Mouse (Mus musculus) ES-Bruce4 (cell line): ENCODE measurements around the gene Alg2. TPM values are rescaled to one million over a fixed set of nuclear protein-coding genes. Genes with fewer than 3 reads are reported as not detected.

ENCODE experiments used
- H3K27ac ChIP-seq: 2 replicates; pipeline ENCODE4 v1.5.1; 2012; ENCODE audit warnings: low read length, inconsistent platforms; ENCODE audit not compliant: insufficient read depth
- H3K27me3 ChIP-seq: 2 replicates; pipeline ENCODE4 v1.6.1; 2012; ENCODE audit warnings: mild to moderate bottlenecking, low read length, inconsistent platforms; ENCODE audit not compliant: control insufficient read depth, poor library complexity, insufficient read depth, severe bottlenecking
- H3K36me3 ChIP-seq: 2 replicates; pipeline ENCODE4 v1.6.1; 2012; ENCODE audit warnings: inconsistent platforms, mild to moderate bottlenecking, low read length, moderate library complexity; ENCODE audit not compliant: control insufficient read depth, poor library complexity, insufficient read depth, severe bottlenecking
- H3K4me1 ChIP-seq: one replicate; pipeline ENCODE4 v1.8.1; 2011; ENCODE audit warnings: low read length; ENCODE audit not compliant: control insufficient read depth, insufficient read depth
- H3K4me3 ChIP-seq: 2 replicates; pipeline ENCODE4 v1.5.1; 2011; ENCODE audit warnings: low read depth, mild to moderate bottlenecking, low read length
- H3K9ac ChIP-seq: 2 replicates; pipeline ENCODE4 v1.6.1; 2012; ENCODE audit warnings: low read depth, mild to moderate bottlenecking, inconsistent platforms; ENCODE audit not compliant: poor library complexity, severe bottlenecking
- H3K9me3 ChIP-seq: replicated peaks from 2 replicates; pipeline ENCODE4 v1.6.1; 2012; ENCODE audit warnings: mild to moderate bottlenecking, low read length, inconsistent platforms; ENCODE audit not compliant: control insufficient read depth, poor library complexity, insufficient read depth, severe bottlenecking
- CTCF ChIP-seq: IDR thresholded peaks from one replicate; pipeline ENCODE4 v1.8.1; 2011; ENCODE audit warnings: low read depth, low read length
- EP300 ChIP-seq: IDR thresholded peaks from 2 replicates; pipeline ENCODE4 v1.6.1; 2011; ENCODE audit warnings: low read depth, low read length; ENCODE audit not compliant: insufficient read depth
- POLR2A ChIP-seq: IDR thresholded peaks from one replicate; pipeline ENCODE4 v1.8.1; 2011; ENCODE audit warnings: low read length; ENCODE audit not compliant: insufficient read depth
- polyA plus RNA-seq: library from polyadenylated mRNA; stranded (reverse); fragments of >200 nt; gene quantifications from 2 replicates; pipeline ENCODE4 v1.2.4, GENCODE M21; 2011; ENCODE audit warnings: low read depth; ENCODE audit not compliant: missing spikeins, insufficient read depth, insufficient read length

The Alg2 gene
- polyA plus RNA-seq, 1 experiment = 14.1 TPM

- Histone ChIP-seq H3K27me3 (no peaks in the 10 kb centered on the region), H3K27ac (no peak overlapping the region), H3K36me3 (peaks cover 9% of the 10 kb centered on the region; the same call in 1 of the 2 replicates), H3K4me3 (peak overlapping the region; percentile 82), H3K9me3 (no peaks in the 10 kb centered on the region), H3K4me1 (no peaks in the 10 kb centered on the region), H3K9ac (peak overlapping the region; percentile 68)
- TF ChIP-seq CTCF = no peak
- peak; percentile 84 for TF ChIP-seq POLR2A
These were observed 854 bp upstream of the Alg2 start for GRCm38 (mm10) chr4:47474730-47475643.

- peak overlapping the region; percentile 68 for H3K9ac ChIP-seq
- no peaks in the 10 kb centered on the region for H3K27me3 ChIP-seq
- H3K4me3 ChIP-seq = peak overlapping the region; percentile 86
- H3K36me3 ChIP-seq = peaks cover 9% of the 10 kb centered on the region; the same call in 1 of the 2 replicates
- H3K9me3 ChIP-seq = no peaks in the 10 kb centered on the region
- TF ChIP-seq POLR2A (no peak), EP300 (no peak), CTCF (no peak)
- H3K27ac ChIP-seq = no peak overlapping the region
- no peaks in the 10 kb centered on the region for H3K4me1 ChIP-seq
These were observed 556 bp downstream of the Alg2 start for GRCm38 (mm10) chr4:47473586-47473967.

- H3K36me3 ChIP-seq = peaks cover 9% of the 10 kb centered on the region
- no peak overlapping the region for H3K4me3 ChIP-seq
- no peak overlapping the region for H3K27ac ChIP-seq
- no peaks in the 10 kb centered on the region for H3K9me3 ChIP-seq
- TF ChIP-seq CTCF (no peak), EP300 (no peak), POLR2A (no peak)
- no peaks in the 10 kb centered on the region for H3K27me3 ChIP-seq
- H3K9ac ChIP-seq = no peak overlapping the region
- no peaks in the 10 kb centered on the region for H3K4me1 ChIP-seq
These were observed 6.9 kb downstream of the Alg2 start for GRCm38 (mm10) chr4:47467196-47467595.

- no peak overlapping the region for H3K27ac ChIP-seq
- H3K9me3 ChIP-seq = no peaks in the 10 kb centered on the region
- H3K9ac ChIP-seq = no peak overlapping the region
- H3K4me1 ChIP-seq = peaks cover 2% of the 10 kb centered on the region
- TF ChIP-seq EP300 (peak; percentile 49; the same call in 1 of the 2 replicates), CTCF (no peak)
- H3K27me3 ChIP-seq = no peaks in the 10 kb centered on the region
- H3K4me3 ChIP-seq = no peak overlapping the region
- no peaks in the 10 kb centered on the region for H3K36me3 ChIP-seq
These were observed 24.3 kb downstream of the Alg2 start for GRCm38 (mm10) chr4:47449586-47450522.

GRCm38 (mm10) chr4:47449116-47449515 lies 25.0 kb downstream of the Alg2 start:
- TF ChIP-seq EP300 (no peak), POLR2A (no peak), CTCF (no peak)

More at GRCm38 (mm10) chr4:47449116-47449515, 25.0 kb downstream of the Alg2 start:
- Histone ChIP-seq H3K4me1 (peaks cover 2% of the 10 kb centered on the region), H3K9me3 (no peaks in the 10 kb centered on the region), H3K27ac (no peak overlapping the region), H3K36me3 (no peaks in the 10 kb centered on the region), H3K27me3 (no peaks in the 10 kb centered on the region), H3K4me3 (no peak overlapping the region), H3K9ac (no peak overlapping the region)
